Mouse (Mus musculus) telencephalon, adult 2 months (tissue): Measurements from ENCODE around the gene Bmpr2.

Experiments
- DNase-seq: peaks from one replicate; pipeline ENCODE4 v3.0.0-alpha.2; 2011; ENCODE audit warnings: low read depth, low spot score

The Bmpr2 gene

DNA sequence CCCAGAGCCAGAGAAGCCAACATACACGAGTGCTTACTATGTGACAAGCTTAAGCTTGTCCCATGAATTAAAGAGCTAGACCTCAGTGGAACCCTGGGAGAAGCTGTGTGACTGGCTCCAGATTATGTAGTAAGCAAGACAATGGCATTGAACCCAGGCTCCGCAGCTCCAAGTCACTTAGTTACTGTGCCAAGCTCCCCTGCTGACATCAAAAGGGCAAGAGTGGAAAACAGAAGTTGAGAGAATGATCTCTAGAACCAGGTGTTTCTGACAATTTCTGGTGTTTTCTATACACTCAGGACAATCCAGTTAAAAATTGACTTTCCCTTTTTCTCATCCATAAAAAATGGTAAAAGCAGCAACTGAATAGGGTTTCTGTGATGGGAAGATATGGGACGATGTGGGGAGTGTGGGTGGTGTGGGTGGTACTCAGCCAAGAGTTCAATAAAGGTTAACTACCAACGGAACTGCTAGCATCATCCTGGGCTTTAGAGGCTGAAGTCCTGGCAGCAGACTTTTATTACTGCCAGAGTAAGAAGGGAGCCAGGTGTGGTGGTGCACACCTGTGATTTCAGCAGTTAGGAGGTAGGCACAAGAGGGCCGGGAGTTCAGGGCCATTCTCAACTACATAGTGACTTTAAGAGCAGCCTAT, 134.1 kb downstream of the Bmpr2 start:
- no peak for DNase-seq

DNA sequence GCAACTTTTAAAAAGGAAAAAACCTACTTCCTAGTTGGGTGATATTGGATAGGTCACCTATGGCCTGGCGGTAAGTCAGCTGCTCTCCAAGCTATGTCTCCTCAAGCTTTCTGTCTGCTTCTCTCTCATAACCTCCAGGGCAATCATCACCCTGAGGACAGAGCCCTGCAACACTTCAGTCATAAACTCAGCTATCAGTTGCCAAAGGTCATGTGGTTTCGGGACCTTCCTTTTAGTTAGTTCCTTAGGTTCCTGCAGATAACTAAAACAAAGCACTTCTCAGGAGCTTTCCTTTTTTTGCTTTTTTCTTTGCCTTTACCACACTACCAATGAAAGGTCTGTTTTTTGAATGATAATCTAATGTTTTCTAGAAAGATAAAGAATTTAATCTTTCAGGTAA, 136.5 kb downstream of the Bmpr2 start:
- DNase-seq: no peak

DNA sequence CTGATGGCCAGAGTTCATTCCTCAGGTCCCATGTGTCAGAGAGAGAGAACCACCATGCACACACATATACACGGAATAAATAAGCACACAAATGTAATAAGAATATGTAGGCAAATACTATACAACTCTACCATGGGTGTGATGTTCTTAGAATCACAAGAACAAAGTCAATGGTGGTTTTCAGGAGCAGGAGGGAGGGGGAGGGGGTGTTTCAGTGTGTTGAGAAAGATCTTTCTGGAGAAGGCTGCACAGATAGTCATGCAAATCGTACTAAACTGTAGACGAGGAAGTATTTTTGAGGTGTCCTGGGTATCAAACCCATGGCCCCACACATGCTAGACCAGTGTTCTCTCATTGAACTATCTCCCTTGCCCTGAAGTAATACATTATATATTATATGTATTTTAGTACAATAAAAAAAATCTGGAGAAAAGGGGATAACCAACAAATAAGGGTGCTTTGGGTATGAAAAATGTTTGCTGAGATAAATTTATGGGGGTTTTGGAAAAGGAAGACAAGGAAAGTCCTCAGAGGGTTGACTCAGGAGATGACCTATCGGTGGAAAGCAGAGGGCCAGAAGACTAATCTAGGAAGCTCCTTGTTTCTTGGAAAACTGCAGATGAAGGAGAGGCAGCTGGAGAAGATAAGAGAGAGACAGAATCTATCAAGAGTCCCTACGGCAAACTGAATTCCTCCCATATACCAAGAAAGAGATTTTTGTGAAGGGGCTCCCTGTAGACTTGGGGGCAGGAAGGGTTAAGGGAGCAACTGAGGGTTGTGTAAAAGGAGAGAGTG, 138.1 kb downstream of the Bmpr2 start:
- DNase-seq: no peak

DNA sequence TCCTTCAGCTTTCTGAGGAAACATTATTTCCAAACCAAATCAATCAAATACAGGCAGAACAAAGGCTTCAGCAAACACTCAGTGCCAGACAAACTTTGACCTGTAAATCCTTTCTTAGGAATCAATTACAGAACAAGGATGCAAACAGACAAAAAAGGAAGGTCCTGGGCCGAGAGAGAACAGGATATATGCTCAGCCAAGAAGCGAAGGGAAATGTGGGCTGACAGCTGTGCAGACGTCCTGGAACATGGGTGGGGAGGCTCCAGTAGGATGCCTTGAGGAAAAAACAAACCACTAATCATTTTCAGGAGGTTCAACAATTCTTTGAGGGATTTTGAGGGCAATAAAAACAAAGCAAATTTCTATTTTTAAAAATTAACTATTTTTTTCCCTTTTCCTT, 139.4 kb downstream of the Bmpr2 start:
- DNase-seq: no peak

DNA sequence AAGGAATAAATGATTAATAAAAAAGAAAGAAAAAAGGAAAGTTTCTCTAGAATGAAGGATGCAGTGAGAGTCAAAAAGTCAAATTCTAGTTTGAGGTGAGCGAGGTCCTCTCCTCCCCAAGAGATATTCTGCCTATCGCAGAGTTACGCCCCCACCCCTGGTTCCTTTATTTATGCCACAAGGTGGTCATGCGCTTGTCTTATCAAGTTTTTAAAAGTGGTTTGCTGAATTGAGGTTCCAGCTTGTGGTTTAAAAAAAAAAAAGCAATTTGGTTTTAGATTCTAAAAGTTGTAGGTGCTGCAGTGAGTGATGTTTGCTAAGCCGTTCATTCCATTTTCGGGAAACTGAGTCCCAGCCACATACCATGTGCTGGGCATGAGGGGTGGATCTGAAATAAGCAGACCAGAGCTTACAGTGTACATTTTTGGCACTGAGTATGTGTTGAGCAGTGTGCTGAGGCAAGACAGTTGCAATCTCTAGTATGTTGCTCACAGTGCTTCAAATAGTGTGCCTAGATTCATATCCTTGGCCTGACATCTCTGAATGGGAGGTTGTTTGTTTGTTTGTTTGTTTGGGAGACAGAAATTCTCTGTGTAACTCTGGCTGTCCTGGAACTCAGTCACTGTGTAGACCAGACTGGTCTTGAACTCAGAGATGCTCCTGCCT, 141.6 kb downstream of the Bmpr2 start:
- no peak for DNase-seq

DNA sequence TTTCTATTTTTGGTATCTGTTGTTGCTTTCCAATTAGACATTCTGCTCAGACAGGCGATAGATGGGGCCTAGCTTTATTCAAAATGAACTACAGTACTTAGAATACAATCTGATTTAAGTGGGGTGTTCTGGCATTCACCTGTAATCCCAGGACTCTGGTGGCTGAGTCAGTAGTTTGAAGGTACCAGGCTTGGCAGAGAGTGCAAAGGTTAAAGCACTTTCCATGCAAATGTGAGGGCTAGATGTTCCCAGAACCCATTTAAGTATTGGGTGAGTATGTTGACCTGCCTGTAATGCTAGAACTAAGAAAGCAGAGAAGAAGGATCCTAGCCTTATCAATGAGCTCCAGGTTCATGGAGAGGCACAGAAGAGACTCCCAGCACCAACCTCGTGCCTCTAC, 142.7 kb downstream of the Bmpr2 start:
- no peak for DNase-seq

DNA sequence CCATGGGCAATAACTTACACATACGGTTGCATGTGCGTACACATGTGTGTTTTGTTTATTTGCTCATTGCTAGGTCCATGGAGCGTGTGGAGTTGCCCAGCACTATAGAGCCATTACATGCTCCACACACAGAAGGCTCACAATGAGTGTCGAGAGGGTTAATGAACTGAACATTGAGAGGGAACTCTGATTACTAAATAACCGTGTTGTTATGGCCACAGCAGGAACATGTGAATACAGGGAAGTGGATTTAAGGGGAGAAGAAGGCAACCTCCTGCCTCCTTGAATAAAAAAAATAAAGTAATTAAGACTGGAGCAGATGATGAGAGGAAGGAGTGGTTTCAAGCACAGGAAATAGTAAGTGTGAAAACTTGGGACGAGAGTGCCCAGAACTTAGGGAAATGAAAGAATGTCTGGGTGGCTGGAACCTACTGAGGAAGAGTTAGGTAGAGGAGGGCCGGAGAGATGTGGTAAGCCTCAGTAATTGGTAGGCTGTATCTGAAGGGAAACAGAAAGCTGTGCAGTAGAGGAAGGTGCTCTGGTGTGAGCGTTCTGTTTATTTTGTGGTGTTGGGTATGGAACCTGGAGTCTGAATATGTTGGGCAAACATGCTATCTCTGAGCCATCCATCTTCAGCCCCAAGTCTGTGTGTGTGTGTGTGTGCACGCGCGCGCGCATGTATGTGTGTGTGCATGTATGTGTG, 143.8 kb downstream of the Bmpr2 start:
- DNase-seq: no peak

DNA sequence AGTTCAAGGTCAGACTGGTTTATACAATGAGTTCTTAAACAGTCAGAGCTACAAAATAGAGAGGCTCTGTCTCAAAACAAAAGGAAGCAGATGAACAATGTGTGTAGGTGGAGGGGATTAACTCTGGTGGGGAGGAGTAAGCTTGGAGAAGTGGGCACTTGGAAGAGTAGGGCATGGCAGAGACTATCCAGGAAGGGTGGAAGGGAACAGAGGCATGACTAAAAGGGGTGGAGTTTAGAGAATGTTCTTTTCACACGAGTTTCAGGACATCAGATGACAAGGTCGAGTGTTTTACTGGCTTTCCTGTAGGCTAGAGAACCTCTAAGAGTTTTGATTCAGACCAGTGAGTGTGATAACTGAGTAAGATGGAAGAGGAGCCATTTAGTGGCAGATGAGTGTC, 144.5 kb downstream of the Bmpr2 start:
- DNase-seq: no peak

DNA sequence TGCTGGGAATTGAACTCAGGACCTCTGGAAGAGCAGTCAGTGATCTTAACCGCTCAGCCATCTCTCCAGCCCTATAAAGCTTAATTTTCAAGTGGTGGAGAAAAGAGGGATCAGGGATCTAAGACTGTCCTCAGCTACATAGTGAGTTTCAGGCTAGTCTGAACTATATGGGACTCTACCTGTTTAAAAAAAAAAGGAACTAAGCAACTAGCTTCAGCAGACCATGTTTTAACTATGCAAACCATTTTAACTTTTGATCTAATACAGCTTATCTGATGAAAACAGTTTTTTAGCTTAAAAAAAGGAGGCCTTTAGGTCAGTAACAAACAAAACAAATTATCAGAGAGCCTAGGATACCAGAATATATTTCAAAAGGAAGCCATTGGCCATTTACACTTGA, 147.7 kb downstream of the Bmpr2 start:
- DNase-seq: no peak

DNA sequence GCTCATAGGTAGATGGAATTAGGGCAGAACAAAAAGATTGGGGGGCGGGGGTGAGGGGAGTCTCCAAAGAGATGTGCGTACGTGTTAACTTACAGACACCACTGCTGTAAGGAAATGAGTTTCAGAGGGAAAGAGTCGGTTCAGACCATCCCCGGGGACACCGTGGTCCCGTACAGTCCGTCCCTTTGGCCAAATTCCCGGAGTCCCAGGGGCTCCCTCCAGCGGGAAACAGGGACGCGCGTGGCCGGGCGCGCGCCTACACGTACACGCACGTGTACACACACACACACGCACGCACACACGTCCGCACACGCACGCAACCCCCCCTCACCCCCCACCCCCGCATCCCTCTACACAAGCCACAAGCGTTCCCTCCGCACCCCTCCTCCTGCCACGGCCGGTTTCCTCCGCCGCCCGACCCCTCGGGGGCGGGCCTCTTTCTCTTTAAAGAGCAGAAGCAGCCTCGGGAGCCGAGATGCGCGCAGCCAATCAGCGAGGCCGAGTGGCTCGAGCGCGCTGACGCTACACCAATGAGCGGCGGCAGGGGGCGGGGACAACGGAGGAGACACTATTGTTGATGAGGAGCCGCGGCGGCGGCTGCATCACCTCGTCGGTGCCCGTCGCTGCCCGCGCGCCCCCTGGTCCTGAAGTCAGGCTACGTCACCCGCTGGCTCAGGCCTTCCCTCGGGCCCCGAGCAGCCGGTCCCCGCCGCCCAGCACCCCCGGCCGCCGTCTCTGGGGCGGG, 149.4 kb downstream of the Bmpr2 start, which contains the start of gene Fam117b:
Gene Fam117b, plus strand, starts transcription at position 594 of the 745 bp plus-strand sequence.
- peak; percentile 95 for DNase-seq

DNA sequence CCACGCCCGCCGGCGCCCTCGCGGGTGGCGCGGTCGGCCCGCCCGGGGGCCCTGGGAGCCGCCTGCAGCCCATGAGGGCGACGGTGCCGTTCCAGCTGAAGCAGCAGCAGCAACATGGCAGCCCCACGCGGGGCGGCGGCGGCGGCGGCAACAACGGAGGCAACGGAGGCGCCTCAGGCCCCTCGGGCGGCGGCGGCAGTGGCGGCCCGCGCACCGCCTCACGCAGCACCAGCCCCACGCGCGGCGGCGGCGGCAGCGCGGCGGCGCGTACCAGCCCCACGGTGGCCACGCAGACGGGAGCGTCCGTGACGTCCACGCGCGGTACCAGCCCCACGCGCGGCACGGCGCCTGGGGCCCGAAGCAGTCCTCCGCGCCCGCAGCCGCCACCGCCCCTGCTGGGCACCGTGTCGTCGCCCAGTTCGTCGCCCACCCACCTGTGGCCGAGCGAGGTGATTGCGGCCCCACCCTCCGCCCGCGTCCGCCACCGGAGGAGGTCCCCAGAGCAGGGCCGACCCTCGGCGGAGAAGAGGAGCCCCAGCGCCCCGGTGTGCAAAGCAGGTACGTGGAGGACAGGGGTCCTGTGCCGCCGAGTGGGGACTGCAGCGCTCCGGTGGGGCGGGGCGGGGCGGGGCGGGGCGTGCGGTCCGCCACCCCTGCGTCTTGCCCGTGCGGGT, 150.1 kb downstream of the Bmpr2 start:
- DNase-seq: no peak

DNA sequence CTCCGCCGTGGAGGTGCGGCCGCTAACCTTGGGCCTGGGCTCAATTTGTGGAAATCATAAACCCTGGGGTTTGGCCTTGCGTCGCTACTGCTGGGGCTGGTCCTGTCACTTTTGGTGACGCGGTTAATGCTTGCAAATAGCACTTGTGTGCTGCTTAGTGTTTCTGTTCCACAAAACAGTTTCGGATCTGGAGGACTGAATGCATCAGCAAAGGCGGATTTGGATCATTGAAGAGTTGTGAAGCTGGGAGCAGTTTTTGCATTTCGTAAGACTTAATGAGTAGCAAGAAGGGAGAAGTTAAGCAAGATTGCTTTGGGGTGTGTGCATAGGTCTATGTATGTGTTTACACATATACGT, 150.6 kb downstream of the Bmpr2 start:
- DNase-seq: peak; percentile 43

DNA sequence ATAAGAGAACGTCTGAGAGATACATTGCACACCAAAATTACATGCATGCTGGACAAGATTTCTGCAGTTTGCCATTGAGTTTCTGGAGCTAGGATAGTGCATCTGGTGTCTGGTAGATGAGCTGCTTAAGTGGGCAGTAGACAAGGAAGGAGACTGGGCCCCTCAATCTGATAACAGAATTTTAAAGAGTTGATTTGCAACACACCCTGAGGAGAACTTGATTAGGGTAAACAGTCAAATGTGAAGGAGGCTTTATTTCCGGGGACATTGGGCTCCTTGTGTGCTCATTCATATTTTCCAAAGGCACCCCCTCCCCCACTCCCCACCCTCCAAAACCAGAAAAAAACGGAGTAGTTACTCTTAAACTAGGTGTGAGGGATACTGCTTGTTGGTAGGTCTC, 151.6 kb downstream of the Bmpr2 start:
- DNase-seq: no peak

DNA sequence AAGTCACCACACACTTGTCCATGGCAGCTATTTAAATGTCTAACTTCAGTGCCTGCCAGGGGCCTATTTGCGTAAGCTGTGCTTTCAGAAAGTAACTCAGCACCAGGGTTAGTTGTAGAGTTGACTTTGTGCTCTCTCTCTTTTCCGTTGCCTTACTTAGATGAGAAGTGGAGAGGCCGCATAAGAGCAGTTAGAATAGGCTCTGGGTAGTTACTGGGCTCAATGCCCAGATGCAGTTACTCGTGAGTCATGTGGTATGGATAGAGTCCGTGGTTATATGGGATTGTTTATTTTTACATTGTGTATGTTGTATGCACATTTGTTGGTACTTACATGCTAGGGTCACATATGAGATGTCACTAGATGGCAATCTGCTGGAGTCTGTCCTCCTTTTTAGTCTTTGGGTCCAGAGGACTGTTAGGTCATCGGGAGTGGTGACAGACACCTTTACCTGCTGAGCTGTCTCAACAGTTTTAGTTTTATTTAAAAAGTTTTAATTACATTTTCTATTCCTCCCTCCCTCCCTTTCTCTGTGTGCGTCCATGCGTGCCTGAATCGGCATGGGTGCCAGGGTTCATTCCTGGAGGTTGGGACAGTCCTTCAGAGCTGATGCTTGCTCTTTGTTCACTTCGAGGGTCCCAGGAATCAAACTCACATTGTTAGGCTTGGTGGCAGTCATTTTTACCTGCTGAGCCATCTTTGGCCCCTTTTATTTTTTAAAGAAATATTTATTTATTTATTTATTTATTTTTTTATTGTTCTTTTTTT, 152.8 kb downstream of the Bmpr2 start:
- no peak for DNase-seq

DNA sequence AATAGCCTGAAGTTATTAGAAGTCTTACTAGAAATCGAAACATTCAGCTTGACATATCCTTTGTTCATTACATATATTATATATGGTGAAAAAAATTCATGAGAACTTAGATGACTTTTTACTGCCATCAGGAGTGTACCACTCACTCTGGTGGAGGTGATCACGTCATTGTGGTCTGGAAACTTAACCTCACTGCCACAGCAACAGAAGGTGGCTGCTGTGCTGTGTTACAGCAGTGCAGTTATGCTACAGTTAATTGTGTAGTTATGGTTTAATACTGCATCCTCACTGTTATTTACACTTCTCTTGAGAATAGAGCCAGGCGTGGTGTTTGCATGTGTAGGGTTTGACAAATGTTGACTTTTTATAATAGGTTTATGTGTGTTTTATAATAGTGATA, 154.2 kb downstream of the Bmpr2 start:
- DNase-seq: no peak

DNA sequence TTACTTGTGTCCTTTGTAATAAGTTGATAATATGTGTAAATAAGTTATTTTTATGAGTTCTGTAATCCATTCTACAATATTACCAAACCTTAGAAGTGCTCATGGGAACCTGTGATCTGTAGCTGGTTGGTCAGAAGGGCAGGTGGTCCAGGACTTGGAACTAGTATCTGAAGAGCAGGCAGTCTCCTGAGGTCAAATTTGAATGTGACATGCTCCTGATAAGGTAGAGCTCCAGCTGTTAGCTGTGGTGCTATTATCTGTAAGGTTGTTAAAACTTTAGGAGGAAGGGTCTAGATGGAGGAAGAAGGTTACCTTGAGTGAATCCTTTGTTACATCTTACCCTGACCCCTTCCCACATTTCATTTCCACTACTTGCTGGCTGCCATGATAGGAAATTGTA, 154.9 kb downstream of the Bmpr2 start:
- no peak for DNase-seq

DNA sequence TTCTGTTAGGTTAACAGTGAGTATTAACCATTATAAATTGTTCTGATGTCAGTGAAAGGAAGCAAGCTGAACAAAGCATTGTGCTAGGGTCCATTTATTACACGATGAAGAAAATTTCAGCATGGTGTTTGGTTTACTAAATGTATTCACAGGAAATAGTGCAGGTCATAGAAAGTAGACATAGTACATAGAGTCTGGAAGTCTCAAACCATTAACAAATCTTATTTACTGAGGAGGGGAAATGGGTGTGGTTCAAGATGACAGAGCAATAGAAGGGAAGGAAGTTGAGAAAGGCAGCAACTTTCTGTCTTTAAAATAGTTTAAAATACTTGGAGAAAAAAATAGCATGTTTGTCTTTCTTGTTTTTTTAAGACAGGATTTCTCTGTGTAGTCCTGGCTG, 160.0 kb downstream of the Bmpr2 start:
- no peak for DNase-seq

DNA sequence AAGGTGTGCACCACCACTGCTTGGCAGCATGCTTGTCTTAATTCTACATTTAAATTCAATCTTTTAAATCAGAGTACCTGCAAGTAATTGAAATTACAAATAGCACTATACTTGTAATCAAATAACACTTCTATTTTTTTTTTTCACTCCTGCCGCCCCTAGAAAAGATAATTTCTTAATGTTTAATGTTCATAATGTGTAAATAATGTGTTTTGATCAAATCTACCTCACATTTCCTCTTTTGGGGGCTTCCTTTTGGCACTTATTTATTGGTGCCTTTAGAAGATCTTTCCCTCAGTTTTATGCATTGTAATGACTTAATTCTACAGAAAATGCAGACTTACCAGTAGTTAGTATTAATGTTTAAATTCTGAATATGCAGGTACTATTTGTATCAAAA, 160.5 kb downstream of the Bmpr2 start:
- no peak for DNase-seq

DNA sequence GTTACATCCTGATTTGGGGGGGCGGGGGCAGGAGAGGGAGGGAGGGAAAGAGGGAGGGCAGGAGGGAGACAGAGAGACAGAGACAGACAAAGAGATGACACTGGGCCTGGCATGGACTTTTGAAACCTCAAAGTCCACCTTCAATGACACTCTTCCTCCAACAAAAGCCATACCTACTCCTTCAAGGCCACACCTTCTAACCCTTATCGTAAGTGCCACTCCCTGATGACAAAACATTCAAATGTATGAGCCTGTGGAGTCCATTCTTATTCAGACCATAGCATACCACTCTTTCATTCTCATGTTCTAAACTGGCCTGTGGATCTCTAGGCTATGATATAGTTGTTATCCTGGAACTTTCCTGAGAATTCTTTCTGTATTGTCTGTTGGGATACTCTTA, 161.2 kb downstream of the Bmpr2 start:
- DNase-seq: no peak

DNA sequence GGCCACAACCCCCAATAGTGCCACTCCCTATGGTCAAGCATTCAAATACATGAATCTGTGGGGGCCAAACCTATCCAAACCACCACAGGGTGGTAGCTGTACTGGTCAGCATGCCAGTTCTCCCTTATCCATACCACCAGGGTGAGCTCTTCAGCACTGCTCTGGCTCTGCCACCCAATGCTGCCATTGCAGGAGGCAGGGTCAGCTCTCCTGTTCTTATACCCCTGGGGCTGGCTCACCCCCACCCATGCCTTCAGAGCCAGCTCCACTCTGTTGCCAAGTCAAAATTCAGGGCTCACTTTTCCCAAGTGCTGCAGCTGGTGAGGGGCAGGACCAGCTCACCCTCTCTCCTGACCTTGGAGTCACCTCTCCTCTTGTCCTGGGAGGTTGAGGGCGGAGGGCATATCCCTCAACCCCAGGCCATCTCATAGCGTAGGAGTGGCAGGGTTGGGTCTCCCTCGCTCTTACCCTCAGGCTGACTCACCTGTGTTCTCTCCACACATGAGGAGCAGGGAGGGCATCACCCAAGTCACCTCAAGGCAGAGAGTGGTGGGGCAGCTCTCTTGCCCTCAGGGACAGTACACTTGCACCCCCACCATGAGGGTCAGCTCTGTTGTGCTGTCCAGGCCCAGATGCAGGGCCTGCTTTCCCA, 162.9 kb downstream of the Bmpr2 start:
- DNase-seq: no peak
